Mouse (Mus musculus) limb, embryonic 14.5 days (tissue): ENCODE results near the gene Prkar2b. TPM values are rescaled to one million over a fixed set of nuclear protein-coding genes. Genes with fewer than 3 reads are reported as not detected.

Source experiments
- ATAC-seq: fragments of 200-750 bp; cut with Nextera tagmentation; 2 replicates; pipeline ENCODE4 v1.8.0; 2017; ENCODE audit warnings: low read depth, moderate number of reproducible peaks, moderate TSS enrichment; ENCODE audit not compliant: low FRiP score
- DNase-seq: peaks from one replicate; pipeline ENCODE4 v3.0.0-alpha.2; 2015; ENCODE audit warnings: low spot score
- H3K27ac ChIP-seq: fragments of 300-500 bp; sonication (generic); replicated peaks from 2 replicates; pipeline ENCODE4 v1.5.1; 2014; ENCODE audit warnings: low read depth, mild to moderate bottlenecking, low read length, moderate library complexity, mixed read lengths
- H3K27me3 ChIP-seq: fragments of 300-500 bp; sonication (generic); 2 replicates; pipeline ENCODE4 v1.6.1; 2014; ENCODE audit warnings: low read length, mixed read lengths; ENCODE audit not compliant: control insufficient read depth, insufficient read depth
- H3K36me3 ChIP-seq: fragments of 300-500 bp; sonication (generic); 2 replicates; pipeline ENCODE4 v1.6.1; 2014; ENCODE audit warnings: mild to moderate bottlenecking, low read length, moderate library complexity, mixed read lengths; ENCODE audit not compliant: control insufficient read depth, insufficient read depth
- H3K4me1 ChIP-seq: fragments of 300-500 bp; sonication (generic); 2 replicates; pipeline ENCODE4 v1.6.1; 2014; ENCODE audit warnings: antibody characterized with exemption, low read length, mixed read lengths; ENCODE audit not compliant: control insufficient read depth, insufficient read depth
- H3K4me2 ChIP-seq: fragments of 300-500 bp; sonication (generic); replicated peaks from 2 replicates; pipeline ENCODE4 v1.6.1; 2014; ENCODE audit warnings: low read depth, mild to moderate bottlenecking, low read length, moderate library complexity; ENCODE audit not compliant: severe bottlenecking
- H3K4me3 ChIP-seq: fragments of 300-500 bp; sonication (generic); replicated peaks from 2 replicates; pipeline ENCODE4 v1.5.1; 2014; ENCODE audit warnings: low read length
- H3K9ac ChIP-seq: fragments of 300-500 bp; sonication (generic); 2 replicates; pipeline ENCODE4 v1.6.1; 2014; ENCODE audit warnings: mild to moderate bottlenecking, low read depth, low read length, moderate library complexity; ENCODE audit not compliant: severe bottlenecking
- H3K9me3 ChIP-seq: fragments of 300-500 bp; sonication (generic); 2 replicates; pipeline ENCODE4 v1.6.1; 2016; ENCODE audit warnings: low read length; ENCODE audit not compliant: control insufficient read depth
- POLR2A ChIP-seq: fragments of 200-500 bp; IDR thresholded peaks from 2 replicates; pipeline ENCODE4 v1.8.0; 2012; ENCODE audit warnings: inconsistent platforms, mild to moderate bottlenecking, moderate library complexity, borderline replicate concordance; ENCODE audit not compliant: insufficient read depth, insufficient read length; ENCODE audit errors: extremely low read depth
- WGBS: fragments of 180-500 bp; shearing (Covaris S2); extraction: QIAGEN DNeasy Blood & Tissue Kit; methylation state at CpG from one replicate; pipeline ENCODE4 v1.1.7; 2014; 5-methylcytosine and 5-hydroxymethylcytosine counted together
- polyA plus RNA-seq, 2 experiments: library from polyadenylated mRNA; depleted of rRNA in 1 of 2; stranded (reverse) in 1 of 2; unstranded in 1 of 2; fragments of >200 nt; fragmentation: Nextera tagmentation in 1 of 2; extraction: Ambion mirVana in 1 of 2; gene quantifications; 2 replicates each; pipeline versions ENCODE4 v1.2.1 to v1.2.3; 2012 to 2014

Prkar2b gene
- polyA plus RNA-seq, 2 experiments, result 12.2 to 23.9 TPM

DNA sequence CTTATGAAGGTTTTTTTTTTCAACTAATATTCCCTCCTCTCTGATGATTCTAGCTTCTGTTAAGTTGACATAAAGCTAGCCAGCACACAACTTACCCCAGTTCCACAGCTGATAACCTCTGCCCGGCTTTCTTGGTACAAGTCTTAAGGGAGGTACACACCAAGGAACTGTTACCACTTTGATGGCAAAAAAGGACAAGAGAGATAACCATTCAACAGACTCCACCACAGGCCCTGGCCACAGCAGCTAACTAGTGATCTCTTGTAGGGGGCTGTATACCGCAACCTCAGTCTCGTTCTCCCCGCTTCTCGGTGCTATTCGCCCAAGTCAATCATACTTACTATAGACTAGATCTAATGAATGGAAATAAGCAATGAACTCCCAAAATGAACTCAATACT lies 16.3 kb upstream of the Prkar2b start:
- Histone ChIP-seq H3K4me2 (no peak overlapping the region), H3K27ac (no peak overlapping the region), H3K9ac (no peak overlapping the region), H3K9me3 (no peaks in the 10 kb centered on the region), H3K27me3 (no peaks in the 10 kb centered on the region), H3K4me1 (no peaks in the 10 kb centered on the region), H3K36me3 (no peaks in the 10 kb centered on the region), H3K4me3 (no peak overlapping the region)
- WGBS, result 95% methylated on average over 6 of the region's 6 CpGs
- ATAC-seq (no peak), DNase-seq (no peak)
- no peak for TF ChIP-seq POLR2A

DNA sequence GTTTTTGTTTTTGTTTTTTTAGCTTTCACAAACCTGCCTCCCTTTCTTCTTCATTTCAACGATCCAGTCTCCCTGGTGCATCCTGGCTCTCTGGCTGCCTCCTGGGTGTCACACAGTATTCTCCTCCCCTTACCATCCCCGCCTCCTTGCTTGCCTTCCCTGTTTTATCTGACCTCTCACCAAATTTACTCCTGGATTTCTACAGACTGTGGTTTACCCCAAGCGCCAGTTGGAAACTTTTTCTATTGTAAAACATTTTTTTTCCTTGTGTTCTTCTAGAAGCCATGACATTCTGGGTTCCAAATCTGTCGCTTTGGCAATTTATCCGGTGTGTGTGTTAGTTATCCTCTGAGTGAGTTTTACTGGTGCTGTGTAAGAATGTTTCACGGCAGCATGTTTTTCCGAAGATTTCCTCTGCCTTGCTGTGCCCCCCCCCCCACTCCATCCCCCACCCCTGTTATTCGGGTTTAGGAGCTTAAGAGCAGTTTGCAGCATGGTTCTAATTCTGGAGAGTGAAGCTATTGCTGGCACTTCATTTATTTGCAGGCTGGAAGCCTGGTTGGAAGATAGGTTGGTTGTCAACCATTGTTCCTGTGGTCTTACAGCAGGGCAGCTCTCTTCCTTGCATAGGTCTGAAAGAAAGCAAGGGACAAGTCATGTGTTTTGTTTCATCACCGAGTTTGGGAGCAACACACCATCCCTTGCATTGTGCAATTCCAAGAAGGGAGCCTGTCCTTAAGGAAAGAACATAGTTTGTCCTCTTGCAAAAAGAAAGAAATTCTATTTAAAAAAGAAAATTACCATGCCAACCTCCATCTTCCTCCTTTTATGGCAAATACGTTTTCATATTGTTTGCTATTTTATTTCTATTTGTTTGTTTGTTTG lies 15.0 kb upstream of the Prkar2b start:
- ATAC-seq (no peak), DNase-seq (no peak)
- 66% methylated on average over 10 of the region's 10 CpGs for WGBS
- no peak overlapping the region for H3K27ac ChIP-seq
- no peak overlapping the region for H3K9ac ChIP-seq
- no peak for TF ChIP-seq POLR2A
- H3K27me3 ChIP-seq, result no peaks in the 10 kb centered on the region
- no peaks in the 10 kb centered on the region for H3K9me3 ChIP-seq
- H3K36me3 ChIP-seq, result no peaks in the 10 kb centered on the region
- H3K4me1 ChIP-seq, result no peaks in the 10 kb centered on the region
- no peak overlapping the region for H3K4me3 ChIP-seq
- H3K4me2 ChIP-seq, result no peak overlapping the region

DNA sequence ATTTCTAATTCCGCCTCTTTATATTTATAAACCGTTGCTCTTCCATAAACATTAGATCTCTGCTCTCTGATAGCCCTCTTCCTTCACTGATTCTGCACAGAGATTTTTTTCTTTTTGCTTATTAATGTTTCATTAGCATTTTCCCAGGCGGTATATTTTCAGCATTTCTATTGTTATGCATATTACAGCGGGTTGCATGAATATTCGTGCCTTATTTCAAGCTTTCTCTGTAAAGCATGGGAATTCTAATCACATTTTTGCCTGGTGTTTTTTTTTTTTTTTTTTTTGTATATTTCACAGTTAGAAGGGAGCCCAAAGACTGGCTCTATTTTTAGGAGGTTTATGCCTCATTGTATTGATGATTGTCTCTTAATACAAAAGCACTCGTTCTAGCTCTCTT lies 13.2 kb upstream of the Prkar2b start:
- Histone ChIP-seq H3K27me3 (no peaks in the 10 kb centered on the region), H3K9ac (no peak overlapping the region), H3K27ac (no peak overlapping the region), H3K36me3 (no peaks in the 10 kb centered on the region), H3K4me3 (no peak overlapping the region), H3K4me2 (no peak overlapping the region), H3K9me3 (no peaks in the 10 kb centered on the region), H3K4me1 (no peaks in the 10 kb centered on the region)
- TF ChIP-seq POLR2A, result no peak
- ATAC-seq, result no peak
- 89% methylated on average over 6 of the region's 6 CpGs for WGBS
- no peak for DNase-seq

DNA sequence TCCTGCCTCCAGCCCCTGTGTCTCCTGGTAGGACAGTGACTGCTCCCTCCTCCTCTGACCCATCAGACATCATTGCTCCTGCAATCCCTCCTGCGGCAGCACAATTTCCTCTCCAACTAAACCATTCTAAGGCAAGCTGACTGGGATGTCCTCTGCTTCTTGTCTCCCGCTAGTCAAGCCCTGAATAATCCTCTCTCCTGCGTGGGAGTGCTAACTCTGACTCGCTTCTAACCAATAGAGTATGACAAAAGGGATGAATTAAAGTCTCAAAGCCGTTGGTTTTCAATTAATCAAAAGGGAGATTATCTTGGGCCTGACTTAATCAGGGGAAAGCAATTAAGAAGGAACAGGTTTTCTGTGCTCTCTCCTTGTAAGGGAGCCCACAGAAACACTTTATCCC lies 4.9 kb upstream of the Prkar2b start:
- no peaks in the 10 kb centered on the region for H3K36me3 ChIP-seq
- H3K4me3 ChIP-seq, result no peak overlapping the region
- TF ChIP-seq POLR2A, result no peak
- no peaks in the 10 kb centered on the region for H3K9me3 ChIP-seq
- no peak for ATAC-seq
- no peak overlapping the region for H3K9ac ChIP-seq
- no peak overlapping the region for H3K27ac ChIP-seq
- H3K4me2 ChIP-seq, result no peak overlapping the region
- 49% methylated on average over 5 of the region's 5 CpGs for WGBS
- peaks cover 3% of the 10 kb centered on the region; the same call in 1 of the 2 replicates for H3K4me1 ChIP-seq
- DNase-seq, result no peak
- no peaks in the 10 kb centered on the region for H3K27me3 ChIP-seq

DNA sequence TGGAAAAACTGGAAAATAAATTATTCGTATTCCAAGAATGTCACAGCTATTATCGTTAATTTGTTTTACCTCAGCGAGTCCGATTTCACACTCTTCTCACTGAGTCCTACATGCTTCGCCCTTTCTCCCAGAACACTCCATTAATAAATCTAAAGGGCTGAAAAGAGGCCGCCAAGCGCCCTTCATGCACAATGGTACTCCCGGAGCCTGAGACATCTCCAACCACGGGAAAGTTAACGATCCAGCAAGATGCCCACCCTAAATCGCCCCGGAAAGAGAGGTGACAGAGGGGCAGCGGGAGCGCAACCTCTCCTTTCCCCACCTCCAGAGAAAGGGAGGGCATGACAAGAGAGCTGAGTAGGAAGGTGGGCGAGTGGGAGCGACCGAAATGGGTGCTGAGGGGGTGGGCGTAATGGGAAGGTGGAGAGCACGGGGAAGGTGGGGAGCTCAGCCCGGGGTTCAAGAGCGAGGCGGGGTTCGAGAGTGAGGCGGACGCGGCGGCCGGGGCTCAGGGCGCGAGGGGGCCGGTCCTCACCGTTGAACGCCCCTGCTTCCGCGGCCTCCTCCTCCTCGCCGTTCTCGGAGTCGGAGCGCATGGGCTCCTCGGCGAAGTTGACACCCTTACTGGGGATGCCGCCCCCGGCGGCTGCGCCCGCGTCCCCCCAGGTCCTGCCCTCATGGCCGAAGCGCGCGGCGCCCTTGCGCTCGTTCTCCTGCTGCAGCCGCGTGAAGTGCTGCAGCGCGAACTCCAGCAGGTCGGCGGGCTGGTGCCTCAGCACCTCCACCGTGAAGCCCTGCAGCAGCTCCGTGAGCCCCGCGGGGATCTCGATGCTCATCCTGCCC lies 628 bp downstream of the Prkar2b start:
- DNase-seq, result no peak
- no peak for TF ChIP-seq POLR2A
- Histone ChIP-seq H3K4me2 (peak overlapping the region; percentile 91), H3K9ac (peak overlapping the region; percentile 83), H3K36me3 (no peaks in the 10 kb centered on the region), H3K4me3 (peak overlapping the region; percentile 78), H3K27ac (peak overlapping the region; percentile 88), H3K4me1 (peaks cover 3% of the 10 kb centered on the region; the same call in 1 of the 2 replicates), H3K27me3 (no peaks in the 10 kb centered on the region), H3K9me3 (no peaks in the 10 kb centered on the region)
- peak; percentile 77 for ATAC-seq
- under 1% methylated on average over 49 of the region's 66 CpGs for WGBS
